Mouse (Mus musculus) layer of hippocampus, adult 9-11 months (tissue): ENCODE results near the gene Vwde.

Source experiments
- DNase-seq: peaks from one replicate; pipeline ENCODE4 v3.0.0; 2022

Vwde gene

DNA sequence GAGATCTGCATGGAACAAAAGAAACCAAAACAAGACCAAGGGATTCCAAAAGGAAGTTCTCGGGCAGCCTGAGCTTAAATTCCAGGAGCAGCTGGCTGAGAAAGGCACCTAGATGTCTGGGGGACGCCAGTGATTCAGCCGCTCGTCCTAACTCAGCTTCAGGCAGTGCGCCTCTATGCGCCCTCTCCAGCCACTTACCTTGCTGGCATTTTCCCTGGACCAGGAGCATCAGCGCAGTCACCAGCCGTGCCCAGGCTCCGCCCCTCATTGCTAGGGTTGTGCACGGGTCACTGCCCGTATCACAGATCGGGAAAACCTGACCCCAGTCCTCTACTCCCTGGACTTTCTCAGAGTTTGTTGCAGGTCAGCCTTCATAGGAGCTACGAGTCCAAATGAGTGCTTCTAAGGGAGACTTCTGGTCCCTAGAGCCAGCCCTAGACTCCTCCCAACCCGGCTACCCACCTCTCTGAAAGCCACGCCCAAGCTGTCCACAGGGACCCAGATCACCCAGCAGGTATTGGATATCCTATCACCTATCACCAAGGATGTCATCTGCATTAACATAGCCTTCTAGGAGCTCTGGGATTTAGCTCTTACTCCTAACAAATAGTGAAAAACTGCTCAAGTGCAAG lies at the start of gene Vwde:
TSS of gene Vwde (minus strand) at position 370 of the 632 bp plus-strand sequence.
- no peak for DNase-seq

DNA sequence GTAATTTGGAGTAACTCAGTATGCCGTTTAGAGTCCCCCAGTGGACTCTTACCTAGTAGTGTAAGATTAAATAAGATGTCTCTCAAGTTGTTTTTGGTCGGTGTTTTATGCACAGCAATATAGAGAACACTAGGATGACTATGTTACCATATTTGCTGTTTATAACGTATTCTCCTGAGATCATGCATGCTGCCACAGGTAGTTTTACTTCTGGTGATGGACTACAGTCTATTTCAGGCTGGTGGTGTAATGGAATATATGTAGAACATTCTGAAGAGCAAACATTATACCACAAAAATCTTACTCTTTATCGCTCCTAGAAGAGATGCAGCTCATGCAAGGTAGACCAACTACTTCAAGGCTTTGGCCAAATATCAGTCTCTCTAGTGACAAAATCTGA lies 30.6 kb upstream of the Vwde start:
- no peak for DNase-seq

DNA sequence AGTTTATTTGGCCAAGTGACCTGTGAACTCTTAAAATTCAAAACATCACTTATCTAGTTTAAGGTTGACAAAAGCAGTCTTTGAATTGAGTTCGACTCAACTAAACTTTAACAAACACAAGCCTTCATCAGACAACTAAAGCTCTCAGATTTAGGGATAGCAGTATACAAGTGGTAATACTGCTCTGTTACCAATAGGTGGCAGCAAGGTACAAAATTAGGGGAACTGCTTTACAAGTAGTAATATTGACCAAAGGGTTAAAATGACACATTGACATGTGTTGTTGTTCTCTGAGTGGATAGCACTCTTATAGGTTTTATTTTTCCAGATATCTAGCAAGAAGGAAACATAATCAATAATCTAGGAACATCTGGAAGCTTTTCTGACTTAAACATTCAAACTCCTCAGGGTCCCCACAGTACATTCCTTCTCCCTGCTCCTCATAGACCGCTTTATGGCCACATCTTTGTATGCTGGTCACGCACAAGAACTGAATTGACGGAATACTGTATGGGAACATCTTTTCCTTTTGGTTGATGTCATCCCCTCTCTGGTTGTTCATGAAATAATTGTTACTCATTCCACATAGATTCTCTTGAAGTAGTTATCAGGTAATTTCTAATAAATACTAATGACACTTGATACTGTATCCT lies 23.7 kb upstream of the Vwde start:
- DNase-seq = no peak

DNA sequence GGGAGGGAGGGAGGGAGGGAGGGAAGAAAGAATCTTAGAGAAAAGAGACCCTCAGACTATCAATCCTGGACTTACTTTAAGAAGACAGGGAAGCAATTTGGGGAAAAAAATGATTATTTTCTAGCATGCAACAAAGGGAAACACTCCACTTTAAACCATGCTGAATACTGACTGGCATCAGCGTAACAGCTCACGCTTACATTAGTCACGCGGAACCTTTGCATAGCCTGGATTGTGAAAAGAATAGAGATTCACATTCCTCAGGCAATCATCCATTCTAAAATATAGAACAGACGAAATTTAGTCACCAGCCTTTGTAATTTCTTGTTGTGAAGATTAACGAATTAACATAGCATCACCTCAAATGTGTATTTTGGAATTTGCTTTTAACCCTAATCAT lies 18.6 kb downstream of the Vwde start:
- no peak for DNase-seq

DNA sequence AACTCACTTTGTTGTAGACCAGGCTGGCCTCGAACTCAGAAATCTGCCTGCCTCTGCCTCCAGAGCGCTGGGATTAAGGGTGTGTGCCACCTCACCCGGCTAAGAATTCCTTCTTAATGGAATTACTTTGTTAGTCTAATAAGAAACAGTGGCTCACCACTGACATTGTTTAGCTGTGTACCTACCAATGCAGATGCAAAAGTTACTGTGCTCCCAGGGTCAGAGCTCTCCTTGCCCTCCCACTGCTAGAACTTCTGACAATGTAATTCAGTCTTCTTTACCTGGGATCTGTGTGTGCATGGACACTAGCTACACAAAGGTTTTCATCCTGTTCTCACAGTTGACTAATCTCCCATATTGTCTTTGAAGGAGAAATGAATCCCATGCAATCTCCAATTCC lies 27.3 kb downstream of the Vwde start:
- no peak for DNase-seq

DNA sequence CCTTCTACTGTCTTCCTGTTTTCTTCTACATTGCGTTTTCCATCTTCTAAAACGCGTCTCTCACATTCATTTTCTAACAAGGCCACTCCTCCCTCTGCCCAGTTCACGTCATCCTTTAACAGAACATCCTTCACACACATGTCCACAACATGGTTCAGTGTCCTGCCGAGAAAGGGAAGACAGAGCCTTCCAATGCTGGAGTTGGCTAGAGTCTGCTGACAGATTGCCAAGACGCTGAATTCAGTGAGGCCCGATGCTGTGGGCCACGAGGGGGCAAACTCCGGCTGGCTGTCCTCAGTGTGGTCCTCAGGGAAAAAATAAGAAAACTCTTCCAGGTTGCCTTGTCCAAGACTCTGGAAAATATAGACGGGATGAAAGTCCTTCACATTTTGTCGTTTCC lies 37.9 kb downstream of the Vwde start:
- no peak for DNase-seq

DNA sequence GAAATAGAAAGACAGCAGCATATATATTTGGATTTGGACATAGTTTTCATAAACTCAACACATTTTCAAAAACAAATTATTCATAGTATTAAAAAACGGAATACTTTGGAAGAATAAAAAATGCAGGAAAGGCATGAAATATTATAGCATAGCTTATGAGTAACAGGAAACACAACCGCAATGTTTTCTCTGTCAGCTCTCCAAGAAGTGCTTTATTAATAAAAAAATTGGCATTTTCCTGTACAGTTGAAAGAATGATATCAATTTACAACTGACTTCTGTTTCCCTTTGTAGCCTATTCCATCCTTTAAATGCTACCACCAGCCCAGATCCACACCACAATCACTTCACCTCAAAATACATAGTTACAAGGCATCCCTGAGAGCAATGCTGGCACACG lies 44.7 kb downstream of the Vwde start:
- no peak for DNase-seq

DNA sequence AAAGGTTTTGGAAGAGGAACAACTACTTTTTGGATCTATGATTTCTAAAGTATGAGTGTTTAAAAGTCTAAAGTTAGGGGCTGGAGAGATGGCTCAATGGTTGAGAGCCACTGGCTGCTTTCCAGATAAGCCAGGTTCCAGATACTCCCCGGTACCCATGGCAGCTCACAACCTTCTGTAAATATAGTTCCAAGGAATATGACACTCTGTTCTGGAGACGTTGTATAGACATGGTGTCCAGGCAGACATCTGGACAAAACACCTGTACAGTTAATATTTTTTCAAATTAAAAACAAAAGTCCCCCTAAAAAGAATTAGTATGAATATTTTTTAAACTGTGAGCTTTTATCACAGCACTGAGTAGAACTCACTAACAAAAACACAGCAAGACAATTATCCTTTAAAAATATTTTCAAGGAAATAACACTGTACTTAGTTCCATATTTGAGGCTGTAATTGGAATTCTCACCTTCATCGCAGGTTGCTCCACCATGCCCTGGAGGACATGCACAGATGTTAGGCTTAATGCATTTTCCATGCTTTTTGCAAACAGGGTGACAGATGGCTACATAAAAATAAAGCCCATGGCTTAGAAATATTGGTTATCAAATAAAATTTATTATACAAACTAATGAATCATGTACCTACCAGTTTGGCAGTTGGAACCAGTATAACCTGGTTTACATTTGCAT lies 55.2 kb downstream of the Vwde start:
- DNase-seq = no peak

DNA sequence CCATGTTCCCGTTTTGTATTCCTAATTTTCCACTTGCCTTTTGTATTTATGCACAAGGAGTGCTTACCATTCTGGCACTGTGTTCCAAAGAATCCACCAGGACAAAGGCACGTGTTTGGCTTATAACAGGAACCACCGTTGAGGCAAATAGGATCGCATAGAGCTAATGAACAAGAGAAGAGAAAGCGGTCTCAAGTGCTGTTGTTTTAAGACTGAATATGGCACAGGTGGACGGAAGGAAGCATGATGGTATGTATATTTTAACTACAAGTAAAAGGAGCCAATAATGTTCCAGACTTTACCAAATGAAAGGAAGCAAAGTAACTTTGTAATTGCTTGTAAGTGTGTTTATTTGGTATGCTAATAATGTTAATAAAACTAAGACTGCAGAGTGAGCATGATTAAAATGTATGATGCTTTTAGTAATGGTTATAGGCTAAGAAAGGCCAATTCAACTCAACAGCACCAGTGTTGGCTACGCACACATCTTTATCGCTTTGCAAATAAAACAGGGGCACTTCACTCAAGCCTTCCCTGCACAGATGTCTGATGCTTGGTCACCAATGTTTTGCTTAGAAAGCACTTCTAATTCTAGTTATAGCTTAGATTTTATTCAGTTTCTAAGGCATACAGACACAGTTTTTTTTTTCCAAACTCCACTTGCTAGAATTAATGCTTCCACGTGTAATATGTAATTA lies 58.4 kb downstream of the Vwde start:
- DNase-seq = no peak

DNA sequence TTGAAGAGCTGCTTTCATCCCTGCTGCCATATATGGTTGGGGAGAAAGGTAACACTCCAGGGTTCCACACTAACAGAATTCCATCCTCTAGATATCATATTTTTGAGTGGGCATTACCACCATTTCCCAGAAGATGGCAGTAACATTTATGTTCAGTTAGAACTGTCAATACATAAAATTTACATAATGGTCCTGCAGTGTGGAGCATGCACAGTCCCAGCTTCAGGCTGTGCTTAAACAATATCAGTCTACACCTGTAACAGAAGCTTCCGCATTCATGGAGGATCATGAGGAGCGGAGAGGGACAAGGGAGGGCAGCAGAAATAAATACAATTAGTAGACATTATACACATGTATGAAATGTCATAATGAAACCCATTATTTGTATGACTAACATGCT lies 65.3 kb downstream of the Vwde start:
- no peak for DNase-seq

DNA sequence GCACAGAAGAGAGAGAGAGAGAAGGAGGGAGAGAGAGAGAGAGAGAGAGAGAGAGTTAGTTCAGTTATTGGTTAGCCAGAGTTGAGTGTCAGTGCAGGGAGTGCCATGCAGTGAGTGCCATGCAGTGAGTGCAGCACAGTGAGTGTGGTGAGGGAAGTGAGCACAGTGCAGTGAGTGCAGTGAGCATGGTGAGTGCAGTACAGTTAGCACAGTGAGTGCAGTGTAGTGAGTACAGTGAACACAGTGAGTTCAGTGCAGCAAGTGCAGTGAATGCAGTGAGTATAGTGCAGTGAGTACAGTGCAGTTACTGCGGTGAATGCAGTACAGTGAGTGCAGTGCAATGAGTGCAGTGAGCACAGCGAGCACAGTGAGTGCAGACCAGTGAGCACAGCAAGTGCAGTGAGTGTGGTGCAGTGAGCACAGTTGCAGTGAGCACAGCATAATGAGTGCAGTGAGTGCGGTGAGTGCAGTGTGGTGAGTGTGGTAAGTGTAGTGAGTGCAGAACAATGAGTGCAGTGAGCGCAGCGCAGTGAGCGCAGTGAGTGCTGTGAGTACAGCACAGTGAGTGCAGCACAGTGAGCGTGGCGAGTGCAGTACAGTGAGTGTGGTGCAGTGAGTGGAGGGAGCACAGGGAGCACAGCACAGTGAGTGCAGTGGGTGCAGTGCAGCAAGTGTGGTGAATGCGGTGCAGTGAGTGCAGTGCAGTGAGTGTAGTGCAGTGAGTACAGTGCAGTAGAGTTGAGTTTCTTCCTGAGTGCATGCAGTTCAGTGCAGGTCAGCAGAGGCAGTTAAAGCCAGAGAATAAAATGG lies 70.7 kb downstream of the Vwde start:
- no peak for DNase-seq

DNA sequence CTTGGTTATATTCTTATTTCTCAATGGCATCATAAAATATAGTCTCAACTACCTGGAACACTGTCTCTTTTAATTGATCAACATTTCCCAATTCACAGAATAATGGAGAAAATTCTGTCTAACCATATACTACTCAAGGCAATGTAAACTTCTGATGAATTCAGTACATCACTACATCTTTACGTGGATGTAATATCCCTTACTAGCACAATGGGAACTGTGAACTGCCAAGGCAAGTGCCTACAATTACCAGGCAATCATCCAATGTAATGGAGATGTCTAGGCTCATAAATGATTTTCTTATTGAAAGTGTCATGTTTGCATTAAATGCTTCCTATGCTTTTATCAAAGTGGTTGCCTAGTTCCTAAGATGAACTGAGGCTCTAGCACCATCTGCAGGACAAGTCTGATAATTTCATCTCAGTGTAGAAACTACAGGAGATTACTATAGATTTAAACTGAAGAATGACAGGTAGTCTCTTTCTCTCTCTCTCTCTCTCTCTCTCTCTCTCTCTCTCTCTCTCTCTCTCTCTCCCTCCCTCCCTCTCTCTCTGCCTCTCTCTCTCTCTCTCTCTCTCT lies 72.6 kb downstream of the Vwde start:
- DNase-seq = no peak

DNA sequence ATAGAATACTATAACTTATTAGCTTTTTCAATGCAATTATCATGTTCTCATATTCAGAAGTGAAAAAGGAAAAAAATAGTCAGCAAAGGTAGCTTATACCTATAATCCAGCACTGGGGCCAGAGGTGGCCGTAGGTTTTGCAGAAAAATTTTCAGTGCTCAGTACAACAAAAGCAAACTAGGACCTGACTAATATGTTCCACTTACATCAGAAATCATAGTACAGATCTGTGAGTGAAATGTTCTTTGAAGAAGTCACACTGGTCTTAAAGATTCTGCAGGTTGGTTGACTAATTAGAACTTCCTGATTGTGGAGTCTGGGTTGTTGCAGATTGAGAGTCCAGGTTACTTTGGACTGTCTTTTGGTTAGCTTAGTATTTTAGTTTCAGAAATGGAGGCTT lies 87.5 kb downstream of the Vwde start:
- DNase-seq = no peak

DNA sequence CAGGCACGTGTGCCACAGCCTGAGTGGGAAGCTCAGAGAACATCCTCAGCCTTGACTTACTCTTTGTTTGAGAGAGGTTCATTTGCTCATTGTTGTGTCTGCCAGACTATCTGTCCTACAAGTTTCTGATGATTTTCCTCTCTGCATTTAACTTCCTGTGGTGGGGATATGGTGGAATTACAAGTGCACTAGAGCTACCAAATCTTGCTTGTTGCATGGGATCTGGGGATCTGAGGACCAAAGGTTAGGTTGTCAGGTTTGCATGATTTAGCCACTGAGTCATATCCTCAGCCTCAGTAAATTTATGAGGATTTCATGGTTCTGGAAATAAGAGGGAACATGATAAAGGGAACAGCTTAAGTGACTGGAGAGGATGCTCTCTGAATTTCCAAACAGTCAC lies 116.1 kb downstream of the Vwde start:
- DNase-seq = no peak
